Mouse (Mus musculus): Measurements from ENCODE around the gene Bicral.

The Bicral gene

GRCm38 (mm10) chr17:46843716-46844115, 14.6 kb downstream of the Bicral start:
- no peak for DNase-seq (ENCODE audit: low read depth, low spot score)

DNA sequence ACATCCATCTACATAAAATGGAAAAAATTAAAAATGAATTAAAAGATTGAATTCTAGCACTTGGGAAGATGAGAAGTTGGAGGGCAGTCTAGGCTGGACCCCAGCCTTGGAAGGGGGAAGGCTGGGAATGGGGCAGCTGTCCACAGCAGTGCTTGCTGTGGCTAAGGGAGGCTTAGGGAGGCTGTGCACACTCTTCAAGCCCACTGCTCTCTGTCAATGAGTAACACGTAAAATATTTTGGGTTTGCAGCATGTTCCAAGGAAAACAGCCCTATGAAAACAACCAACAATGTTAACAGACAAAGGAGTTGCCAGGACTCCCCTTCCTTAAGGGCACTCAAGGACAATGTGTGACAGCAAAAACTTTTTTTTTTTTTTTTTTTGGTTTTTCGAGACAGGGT, 15.3 kb downstream of the Bicral start:
- DNase-seq (ENCODE audit: low read depth, low spot score): no peak

GRCm38 (mm10) chr17:46840304-46841010, 17.8 kb downstream of the Bicral start:
- no peak for DNase-seq (ENCODE audit: low read depth, low spot score)

DNA sequence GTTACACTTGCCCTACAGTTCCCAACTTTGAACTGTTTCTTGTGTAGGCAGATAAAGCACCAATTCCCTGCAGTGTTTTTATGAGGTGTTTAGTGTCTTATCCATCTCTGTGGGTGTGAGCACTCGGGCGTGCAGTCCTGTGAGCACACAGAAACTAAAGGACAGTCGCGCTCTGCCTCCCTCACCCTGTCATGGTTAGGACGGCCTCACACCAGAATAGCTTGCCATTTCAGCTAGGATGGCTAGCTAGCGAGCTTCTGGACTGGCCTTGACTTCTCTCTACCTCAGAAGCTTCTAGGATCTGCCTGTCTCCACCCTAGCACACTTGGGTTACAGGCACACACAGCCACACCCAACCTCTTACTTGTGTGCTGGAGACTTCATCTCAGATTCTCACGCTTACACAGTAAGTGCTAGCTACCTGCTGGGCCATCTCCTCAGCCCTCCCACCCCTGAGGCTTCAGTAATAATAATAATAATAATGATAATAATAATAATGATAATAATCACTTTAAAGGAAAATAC, 19.8 kb downstream of the Bicral start:
- no peak for DNase-seq (ENCODE audit: low read depth, low spot score)

GRCm38 (mm10) chr17:46837897-46838296, 20.4 kb downstream of the Bicral start:
- no peak for DNase-seq (ENCODE audit: low read depth, low spot score)

DNA sequence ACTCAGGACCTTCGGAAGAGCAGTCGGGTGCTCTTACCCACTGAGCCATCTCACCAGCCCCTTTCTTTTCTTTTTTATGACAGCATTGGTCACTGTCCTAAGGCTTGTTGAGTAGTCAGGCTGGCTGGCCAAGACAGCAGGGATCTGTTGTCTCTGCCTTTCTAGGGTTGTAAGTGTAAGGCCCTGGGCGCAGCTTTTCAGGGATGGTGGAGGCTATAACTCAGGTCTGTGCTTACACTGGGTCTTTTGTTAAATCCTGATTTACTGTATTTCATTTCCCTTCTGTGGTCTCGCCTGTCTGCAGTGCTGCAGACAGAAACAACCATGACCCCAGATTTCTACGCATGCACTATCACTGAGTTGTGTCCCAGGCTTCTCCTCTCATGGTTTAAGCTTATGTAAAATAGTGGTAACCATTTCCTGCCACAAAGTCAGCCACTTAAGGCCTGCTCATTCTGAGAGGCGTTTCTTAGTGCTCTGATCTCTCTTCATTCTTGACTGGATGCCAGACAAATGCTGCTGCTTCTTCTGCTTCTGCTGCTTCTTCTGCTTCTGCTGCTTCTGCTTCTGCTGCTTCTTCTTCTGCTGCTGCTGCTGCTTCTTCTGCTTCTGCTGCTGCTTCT, 23.1 kb downstream of the Bicral start:
- no peak for DNase-seq (ENCODE audit: low read depth, low spot score)

GRCm38 (mm10) chr17:46832981-46833305, 25.3 kb downstream of the Bicral start:
- DNase-seq (ENCODE audit: low read depth, low spot score): no peak

DNA sequence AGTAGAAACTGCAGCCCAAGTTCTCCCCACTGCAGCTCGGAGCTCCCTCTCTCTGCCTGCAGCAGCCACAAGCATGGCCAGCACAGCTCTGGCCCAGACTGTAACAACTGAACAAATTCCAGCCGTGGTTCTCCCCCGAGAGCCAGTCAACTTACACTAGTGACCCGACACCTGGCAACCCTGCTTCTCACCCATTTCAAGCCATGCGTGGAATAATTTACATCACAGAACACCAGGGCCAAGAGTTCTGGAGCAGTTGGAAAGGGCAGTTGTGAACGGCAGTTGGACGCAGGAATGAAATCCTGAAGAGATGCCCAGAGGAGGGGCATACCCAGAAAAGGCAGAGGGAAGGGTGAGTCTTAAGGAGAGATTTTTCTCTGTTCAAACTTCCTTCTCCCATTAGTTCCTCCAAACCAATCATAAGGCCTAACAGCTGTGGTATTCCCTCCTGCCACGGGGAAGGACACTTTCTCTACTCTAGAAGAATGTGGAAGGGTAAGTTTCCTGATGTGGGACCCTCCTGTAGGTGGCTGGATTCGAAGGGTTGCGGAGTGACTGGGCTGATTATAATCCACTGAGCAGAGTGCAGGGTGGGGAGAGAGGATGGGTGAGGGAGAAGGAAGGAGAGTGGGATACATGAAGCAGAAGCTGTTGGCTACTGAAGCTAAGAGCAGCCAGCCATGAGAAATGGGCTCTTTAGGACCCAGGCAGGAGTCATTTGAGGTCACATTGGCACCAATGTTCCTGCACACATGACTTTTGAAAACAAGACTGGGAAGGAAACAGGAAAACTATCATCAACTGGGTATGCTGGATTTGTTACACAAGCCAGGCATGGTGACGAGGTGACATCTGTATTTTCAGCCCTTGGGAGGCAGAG, 25.9 kb downstream of the Bicral start:
- DNase-seq (ENCODE audit: low read depth, low spot score): no peak

- no peak for DNase-seq (ENCODE audit: low read depth, low spot score)
Observed at GRCm38 (mm10) chr17:46829856-46830535, 28.3 kb downstream of the Bicral start.

GRCm38 (mm10) chr17:46828935-46829334, 29.3 kb downstream of the Bicral start:
- no peak for DNase-seq (ENCODE audit: low read depth, low spot score)

GRCm38 (mm10) chr17:46823091-46823490, 35.2 kb downstream of the Bicral start:
- DNase-seq (ENCODE audit: low read depth, low spot score): no peak

- DNase-seq (ENCODE audit: low read depth, low spot score): no peak
Observed at GRCm38 (mm10) chr17:46820628-46821027, 37.7 kb downstream of the Bicral start.

- DNase-seq (ENCODE audit: low read depth, low spot score): no peak
Observed at GRCm38 (mm10) chr17:46817734-46818158, 40.5 kb downstream of the Bicral start.

- no peak for DNase-seq (ENCODE audit: low read depth, low spot score)
Observed at GRCm38 (mm10) chr17:46816306-46816705, 42.0 kb downstream of the Bicral start.

- no peak for DNase-seq (ENCODE audit: low read depth, low spot score)
Observed at GRCm38 (mm10) chr17:46814497-46814896, 43.8 kb downstream of the Bicral start.

- DNase-seq (ENCODE audit: low read depth, low spot score): no peak
Observed at GRCm38 (mm10) chr17:46813637-46814036, 44.6 kb downstream of the Bicral start.

- no peak for DNase-seq (ENCODE audit: low read depth, low spot score)
Observed at GRCm38 (mm10) chr17:46812442-46812841, 45.8 kb downstream of the Bicral start.

DNA sequence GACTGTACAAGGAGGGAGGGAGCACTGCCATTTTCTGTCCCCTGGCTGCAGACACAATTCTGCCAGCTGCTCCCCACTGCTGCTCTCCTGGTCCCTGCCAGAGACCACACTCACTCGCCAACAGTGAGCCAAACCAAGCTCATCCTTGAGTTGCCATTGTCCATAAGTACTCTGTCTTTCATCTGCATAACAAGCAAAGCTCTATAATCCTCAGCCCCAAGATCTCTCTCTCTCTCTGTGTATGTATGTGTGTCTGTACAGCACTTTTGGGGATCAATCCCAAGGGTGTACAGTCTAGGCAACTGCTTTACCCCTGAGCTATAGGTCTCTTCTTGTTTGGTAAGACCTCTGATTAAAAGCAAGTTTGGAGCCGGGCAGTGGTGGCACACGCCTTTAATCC, 47.6 kb downstream of the Bicral start:
- no peak for DNase-seq (ENCODE audit: low read depth, low spot score)

GRCm38 (mm10) chr17:46809131-46809830, 49.0 kb downstream of the Bicral start:
- no peak for DNase-seq (ENCODE audit: low read depth, low spot score)

DNA sequence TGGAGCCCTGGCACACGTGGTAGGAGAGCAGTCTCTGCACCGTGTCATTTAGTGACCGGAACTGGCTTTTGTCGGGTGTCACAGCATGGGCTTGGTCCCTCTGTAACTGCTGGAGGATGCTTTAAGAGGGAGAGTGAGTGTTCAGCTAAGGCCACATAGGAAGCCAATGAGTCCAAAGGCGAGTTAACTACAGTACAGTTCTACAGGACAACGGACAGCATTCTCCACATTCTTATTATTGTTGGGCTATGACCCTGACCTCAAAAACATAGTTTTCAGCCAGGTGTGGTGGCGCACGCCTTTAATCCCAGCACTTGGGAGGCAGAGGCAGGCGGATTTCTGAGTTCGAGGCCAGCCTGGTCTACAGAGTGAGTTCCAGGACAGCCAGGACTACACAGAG, 49.9 kb downstream of the Bicral start:
- DNase-seq (ENCODE audit: low read depth, low spot score): no peak

DNA sequence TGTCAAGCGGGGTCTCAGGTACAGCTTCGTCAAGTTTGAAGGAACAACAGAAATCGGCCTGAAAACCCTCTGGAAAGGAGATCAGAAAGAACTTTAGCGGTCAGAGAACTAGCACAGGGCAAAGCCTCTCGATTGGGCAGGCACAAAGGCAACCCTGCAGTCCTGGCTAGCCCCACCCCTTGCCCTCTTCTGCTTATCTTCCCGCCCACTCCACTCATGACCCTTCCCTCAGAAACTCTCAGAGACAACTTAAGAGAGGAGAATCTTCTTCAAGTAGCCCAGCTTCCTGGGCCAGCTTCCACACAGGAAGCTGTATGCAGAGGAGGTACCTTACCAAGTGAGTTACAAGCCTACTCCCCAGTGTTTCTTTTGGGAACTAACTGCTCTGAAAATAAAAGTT, 56.5 kb downstream of the Bicral start:
- DNase-seq (ENCODE audit: low read depth, low spot score): no peak

All from retina, adult 2 months (tissue).